Mouse (Mus musculus) liver, embryonic 12.5 days (tissue): ENCODE data around the gene Brd3. TPM values are rescaled to one million over a fixed set of nuclear protein-coding genes. Genes with fewer than 3 reads are reported as not detected.
A peak's percentile ranks its signal among the peaks of the same experiment; 100 is the strongest.
"Not testable (repeated sequence)": the region's sequence is repeated elsewhere in the genome, so short reads cannot be mapped to it uniquely, and the experiment has no call there.

Experiments
- ATAC-seq: fragments of 200-750 bp; cut with Nextera tagmentation; 2 replicates; pipeline ENCODE4 v1.8.0; 2017; ENCODE audit warnings: moderate number of reproducible peaks, mild to moderate bottlenecking, moderate library complexity
- H3K27ac ChIP-seq: fragments of 300-500 bp; sonication (generic); 2 replicates; pipeline ENCODE4 v1.5.1; 2016; ENCODE audit warnings: mild to moderate bottlenecking
- H3K27me3 ChIP-seq: fragments of 300-500 bp; sonication (generic); replicated peaks from 2 replicates; pipeline ENCODE4 v1.6.1; 2016; ENCODE audit warnings: mild to moderate bottlenecking, moderate library complexity
- H3K36me3 ChIP-seq: fragments of 300-500 bp; sonication (generic); 2 replicates; pipeline ENCODE4 v1.6.1; 2016; ENCODE audit warnings: mild to moderate bottlenecking, moderate library complexity
- H3K4me1 ChIP-seq: fragments of 300-500 bp; sonication (generic); 2 replicates; pipeline ENCODE4 v1.6.1; 2016
- H3K4me2 ChIP-seq: fragments of 300-500 bp; sonication (generic); 2 replicates; pipeline ENCODE4 v1.6.1; 2016; ENCODE audit warnings: mild to moderate bottlenecking, moderate library complexity
- H3K4me3 ChIP-seq: fragments of 300-500 bp; sonication (generic); 2 replicates; pipeline ENCODE4 v1.5.1; 2016; ENCODE audit warnings: mild to moderate bottlenecking, moderate library complexity
- H3K9ac ChIP-seq: fragments of 300-500 bp; sonication (generic); 2 replicates; pipeline ENCODE4 v1.6.1; 2016; ENCODE audit warnings: mild to moderate bottlenecking, moderate library complexity
- H3K9me3 ChIP-seq: fragments of 300-500 bp; sonication (generic); replicated peaks from 2 replicates; pipeline ENCODE4 v1.6.1; 2016; ENCODE audit warnings: mild to moderate bottlenecking, moderate library complexity
- WGBS: fragments of 180-500 bp; shearing (Covaris S2); methylation state at CpG from one replicate; pipeline ENCODE4 v1.1.7; 2016; ENCODE audit not compliant: insufficient replicate concordance; 5-methylcytosine and 5-hydroxymethylcytosine counted together
- polyA plus RNA-seq: library from polyadenylated mRNA; unstranded; fragments of >200 nt; fragmentation: Nextera tagmentation; extraction: Ambion mirVana; gene quantifications from 2 replicates; pipeline ENCODE4 v1.2.1, GENCODE M21; 2016

The Brd3 gene
- 38.5 and 39.0 TPM in 2 replicates for polyA plus RNA-seq

GRCm38 (mm10) chr2:27507562-27507961 is at the start of gene Brd3:
Brd3 (minus strand) TSS chr2:27507662.
- Histone ChIP-seq H3K36me3 (no peaks in the 10 kb centered on the region), H3K9me3 (0 out of 2 replicates have a peak, but pooled peaks cover 10% of the 10 kb centered on the region), H3K4me1 (peaks cover 62% of the 10 kb centered on the region), H3K27me3 (no peaks in the 10 kb centered on the region), H3K4me3 (no peak within 1 kb of the TSS), H3K9ac (0 out of 2 replicates have a peak within 1 kb of the TSS, but pooled peaks have one; percentile 4), H3K4me2 (0 out of 2 replicates have a peak within 1 kb of the TSS, but pooled peaks have one; percentile 2), H3K27ac (0 out of 2 replicates have a peak within 1 kb of the TSS, but pooled peaks have one; percentile 20)
- WGBS, result 65% methylated on average over 4 of the region's 4 CpGs
- no peak for ATAC-seq

GRCm38 (mm10) chr2:27556921-27557320 is 49.5 kb upstream of the Brd3 start:
- Histone ChIP-seq H3K4me2 (no peak overlapping the region), H3K27me3 (no peaks in the 10 kb centered on the region), H3K9ac (no peak overlapping the region), H3K36me3 (no peaks in the 10 kb centered on the region), H3K27ac (no peak overlapping the region), H3K4me1 (peaks cover 19% of the 10 kb centered on the region), H3K9me3 (no peaks in the 10 kb centered on the region), H3K4me3 (no peak overlapping the region)
- no peak for ATAC-seq
- WGBS, result 69% methylated on average over 6 of the region's 6 CpGs

- 47% methylated on average over 9 of the region's 9 CpGs for WGBS
Measured at GRCm38 (mm10) chr2:27554308-27554707, 46.8 kb upstream of the Brd3 start.

GRCm38 (mm10) chr2:27552620-27553287 is 45.3 kb upstream of the Brd3 start:
- H3K9me3 ChIP-seq, result no peaks in the 10 kb centered on the region
- 19% methylated on average over 7 of the region's 7 CpGs for WGBS
- H3K4me2 ChIP-seq, result no peak overlapping the region
- no peak overlapping the region for H3K27ac ChIP-seq
- no peak overlapping the region for H3K9ac ChIP-seq
- no peak overlapping the region for H3K4me3 ChIP-seq
- no peak for ATAC-seq
- H3K36me3 ChIP-seq, result no peaks in the 10 kb centered on the region
- peaks cover 12% of the 10 kb centered on the region for H3K4me1 ChIP-seq
- H3K27me3 ChIP-seq, result no peaks in the 10 kb centered on the region

More at GRCm38 (mm10) chr2:27554308-27554707, 46.8 kb upstream of the Brd3 start:
- no peak overlapping the region for H3K4me2 ChIP-seq
- no peaks in the 10 kb centered on the region for H3K9me3 ChIP-seq
- no peak; the same call in 1 of the 2 replicates for ATAC-seq
- no peak overlapping the region for H3K9ac ChIP-seq
- H3K27me3 ChIP-seq, result no peaks in the 10 kb centered on the region
- no peak overlapping the region for H3K4me3 ChIP-seq
- peaks cover 12% of the 10 kb centered on the region for H3K4me1 ChIP-seq
- H3K27ac ChIP-seq, result no peak overlapping the region
- no peaks in the 10 kb centered on the region for H3K36me3 ChIP-seq

DNA sequence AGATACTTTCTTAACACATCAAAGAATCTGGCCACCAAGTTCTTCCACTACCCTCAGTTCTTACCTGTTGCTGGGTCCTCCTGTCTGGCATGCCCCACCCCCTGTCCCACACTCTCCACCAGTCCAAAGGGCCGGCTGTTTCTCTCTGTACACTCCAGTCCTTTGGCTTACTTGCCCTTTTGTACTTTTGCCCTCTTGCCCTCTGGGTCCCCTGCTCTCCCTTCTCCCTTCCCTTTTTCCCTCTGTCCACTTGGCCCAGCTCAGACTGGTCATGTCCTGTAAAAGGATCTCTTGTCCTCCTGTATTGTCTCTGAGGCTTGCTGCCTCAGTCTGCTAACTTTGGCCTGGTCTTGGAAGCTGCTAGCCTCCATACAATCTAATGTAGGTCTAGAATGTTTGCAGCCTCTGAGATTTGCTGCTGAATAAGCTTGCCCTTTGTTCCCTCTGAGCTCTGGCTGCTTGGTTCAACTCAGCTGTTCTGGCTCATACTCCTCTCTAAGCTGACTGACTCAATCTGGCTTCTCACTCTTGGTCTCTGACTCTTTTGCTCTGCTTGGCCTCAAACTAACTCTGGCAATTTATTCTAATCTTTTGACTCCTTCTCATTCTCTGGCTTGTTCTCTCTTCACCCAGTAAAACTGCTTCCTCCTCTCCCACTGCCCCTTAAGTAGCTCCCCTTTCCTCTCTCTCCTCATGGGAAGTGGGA is 41.4 kb upstream of the Brd3 start:
- H3K4me2 ChIP-seq, result no peak overlapping the region
- H3K27ac ChIP-seq, result no peak overlapping the region
- no peaks in the 10 kb centered on the region for H3K27me3 ChIP-seq
- no peak for ATAC-seq
- no peaks in the 10 kb centered on the region for H3K4me1 ChIP-seq
- WGBS, result 74% methylated on average over 1 of the region's 1 CpGs
- no peak overlapping the region for H3K9ac ChIP-seq
- H3K36me3 ChIP-seq, result peaks cover 5% of the 10 kb centered on the region; the same call in 1 of the 2 replicates
- H3K9me3 ChIP-seq, result 0 out of 2 replicates have a peak, but pooled peaks cover 3% of the 10 kb centered on the region
- H3K4me3 ChIP-seq, result no peak overlapping the region

DNA sequence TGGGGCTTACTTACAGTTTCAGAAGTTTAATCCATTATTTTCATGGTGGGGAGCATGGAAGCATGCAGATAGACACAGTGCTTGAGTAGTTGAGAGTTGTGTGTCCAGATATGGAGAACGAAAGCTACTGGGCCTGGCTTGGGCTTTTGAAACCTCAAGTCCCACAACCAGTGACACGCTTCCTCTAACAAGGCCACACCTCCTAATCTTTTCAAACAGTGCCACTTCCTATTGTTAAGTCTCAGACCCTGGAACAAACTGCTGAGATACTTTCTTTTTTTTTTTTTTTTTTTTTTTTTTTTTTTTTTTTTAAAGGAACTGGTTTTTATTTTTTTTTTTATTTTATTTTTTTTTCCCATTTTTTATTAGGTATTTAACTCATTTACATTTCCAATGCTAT is 40.5 kb upstream of the Brd3 start:
- Histone ChIP-seq H3K27me3 (no peaks in the 10 kb centered on the region), H3K4me3 (no peak overlapping the region), H3K9ac (no peak overlapping the region), H3K4me1 (no peaks in the 10 kb centered on the region), H3K27ac (no peak overlapping the region), H3K4me2 (no peak overlapping the region), H3K36me3 (peaks cover 13% of the 10 kb centered on the region), H3K9me3 (0 out of 2 replicates have a peak, but pooled peaks cover 3% of the 10 kb centered on the region)
- ATAC-seq, result no peak
- WGBS, result 68% methylated on average over 2 of the region's 2 CpGs

GRCm38 (mm10) chr2:27547326-27547725 is 39.9 kb upstream of the Brd3 start:
- H3K4me1 ChIP-seq, result no peaks in the 10 kb centered on the region
- no peaks in the 10 kb centered on the region for H3K27me3 ChIP-seq
- no peak overlapping the region for H3K27ac ChIP-seq
- H3K4me2 ChIP-seq, result no peak overlapping the region
- H3K36me3 ChIP-seq, result peaks cover 13% of the 10 kb centered on the region
- H3K9me3 ChIP-seq, result 0 out of 2 replicates have a peak, but pooled peaks cover 3% of the 10 kb centered on the region
- H3K4me3 ChIP-seq, result no peak overlapping the region
- ATAC-seq, result no peak
- WGBS, result 33% methylated on average over 1 of the region's 1 CpGs
- H3K9ac ChIP-seq, result no peak overlapping the region

GRCm38 (mm10) chr2:27546041-27546440 is 38.6 kb upstream of the Brd3 start:
- not testable (repeated sequence) for H3K27ac ChIP-seq, ATAC-seq, H3K4me1 ChIP-seq, H3K4me2 ChIP-seq, H3K9me3 ChIP-seq, H3K9ac ChIP-seq, H3K27me3 ChIP-seq, H3K4me3 ChIP-seq
- peaks cover 13% of the 10 kb centered on the region for H3K36me3 ChIP-seq
- WGBS, result 81% methylated on average over 8 of the region's 8 CpGs

GRCm38 (mm10) chr2:27545517-27545916 is 38.1 kb upstream of the Brd3 start:
- WGBS, result 68% methylated on average over 3 of the region's 3 CpGs
- not testable (repeated sequence) for H3K27me3 ChIP-seq, H3K9me3 ChIP-seq, H3K4me2 ChIP-seq, H3K27ac ChIP-seq, ATAC-seq, H3K4me3 ChIP-seq, H3K9ac ChIP-seq
- peaks cover 13% of the 10 kb centered on the region for H3K36me3 ChIP-seq
- H3K4me1 ChIP-seq, result peaks cover 14% of the 10 kb centered on the region

DNA sequence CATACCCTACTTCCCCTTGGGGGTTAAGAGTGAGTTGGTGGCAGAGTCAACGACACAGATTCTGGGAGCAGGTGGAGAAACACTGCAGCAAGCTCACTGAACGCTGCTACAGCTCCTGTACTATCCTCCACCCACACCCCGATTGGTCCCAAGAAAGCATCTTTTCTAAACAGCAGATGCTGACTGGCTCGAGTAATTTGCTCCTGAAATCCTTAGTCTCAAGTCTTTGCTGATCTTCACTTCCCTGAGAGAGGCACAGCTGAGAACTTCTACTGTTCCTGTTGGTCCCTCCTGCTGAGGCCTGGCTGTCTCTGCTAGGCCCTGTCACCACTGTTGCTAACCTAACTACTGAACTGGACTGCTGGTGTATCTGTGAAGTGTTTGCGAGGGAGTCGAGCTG is 37.2 kb upstream of the Brd3 start:
- no peak overlapping the region for H3K27ac ChIP-seq
- WGBS, result 79% methylated on average over 6 of the region's 6 CpGs
- no peak overlapping the region for H3K4me3 ChIP-seq
- no peak overlapping the region for H3K4me2 ChIP-seq
- H3K9me3 ChIP-seq, result 0 out of 2 replicates have a peak, but pooled peaks cover 3% of the 10 kb centered on the region
- H3K36me3 ChIP-seq, result peaks cover 13% of the 10 kb centered on the region
- H3K4me1 ChIP-seq, result peaks cover 17% of the 10 kb centered on the region
- H3K9ac ChIP-seq, result no peak overlapping the region
- no peaks in the 10 kb centered on the region for H3K27me3 ChIP-seq
- ATAC-seq, result no peak

- Histone ChIP-seq H3K9ac (peak overlapping the region; percentile 67), H3K27ac (peak overlapping the region; percentile 91; the same call in 1 of the 2 replicates), H3K9me3 (0 out of 2 replicates have a peak, but pooled peaks cover 3% of the 10 kb centered on the region), H3K4me3 (peak overlapping the region; percentile 56), H3K36me3 (peaks cover 24% of the 10 kb centered on the region), H3K4me2 (peak overlapping the region; percentile 85), H3K4me1 (peaks cover 22% of the 10 kb centered on the region), H3K27me3 (no peaks in the 10 kb centered on the region)
- no peak for ATAC-seq
- 83% methylated on average over 3 of the region's 3 CpGs for WGBS
Measured at GRCm38 (mm10) chr2:27541225-27541624, 33.8 kb upstream of the Brd3 start.

DNA sequence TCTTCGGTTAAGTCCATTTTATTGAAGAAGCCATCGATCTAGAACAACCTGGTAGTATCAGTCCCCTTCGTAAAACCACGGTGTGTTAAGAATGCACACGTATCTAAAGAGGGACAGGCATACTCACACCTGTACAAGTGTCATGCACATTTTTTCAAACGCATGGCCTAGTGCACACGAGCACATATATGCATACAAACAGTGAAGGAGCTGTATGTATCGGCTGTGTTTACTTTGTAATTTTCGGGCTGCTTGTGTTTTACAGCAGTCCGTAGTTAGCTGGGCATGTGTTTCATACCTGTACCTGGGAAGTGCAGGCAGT is 33.0 kb upstream of the Brd3 start:
- WGBS, result 19% methylated on average over 10 of the region's 10 CpGs
- no peaks in the 10 kb centered on the region for H3K9me3 ChIP-seq
- H3K4me1 ChIP-seq, result peaks cover 22% of the 10 kb centered on the region
- H3K27me3 ChIP-seq, result no peaks in the 10 kb centered on the region
- H3K36me3 ChIP-seq, result peaks cover 31% of the 10 kb centered on the region
- peak; percentile 10; the same call in 1 of the 2 replicates for ATAC-seq
- H3K27ac ChIP-seq, result peak overlapping the region; percentile 91
- H3K4me3 ChIP-seq, result peak overlapping the region; percentile 56
- H3K4me2 ChIP-seq, result peak overlapping the region; percentile 85
- peak overlapping the region; percentile 67 for H3K9ac ChIP-seq
